Mouse (Mus musculus) thymus, postnatal 14 days (tissue): ENCODE results near the gene Tas1r2.

Experiments
- DNase-seq: peaks from one replicate; pipeline ENCODE4 v3.0.0; 2021

Tas1r2 gene

DNA sequence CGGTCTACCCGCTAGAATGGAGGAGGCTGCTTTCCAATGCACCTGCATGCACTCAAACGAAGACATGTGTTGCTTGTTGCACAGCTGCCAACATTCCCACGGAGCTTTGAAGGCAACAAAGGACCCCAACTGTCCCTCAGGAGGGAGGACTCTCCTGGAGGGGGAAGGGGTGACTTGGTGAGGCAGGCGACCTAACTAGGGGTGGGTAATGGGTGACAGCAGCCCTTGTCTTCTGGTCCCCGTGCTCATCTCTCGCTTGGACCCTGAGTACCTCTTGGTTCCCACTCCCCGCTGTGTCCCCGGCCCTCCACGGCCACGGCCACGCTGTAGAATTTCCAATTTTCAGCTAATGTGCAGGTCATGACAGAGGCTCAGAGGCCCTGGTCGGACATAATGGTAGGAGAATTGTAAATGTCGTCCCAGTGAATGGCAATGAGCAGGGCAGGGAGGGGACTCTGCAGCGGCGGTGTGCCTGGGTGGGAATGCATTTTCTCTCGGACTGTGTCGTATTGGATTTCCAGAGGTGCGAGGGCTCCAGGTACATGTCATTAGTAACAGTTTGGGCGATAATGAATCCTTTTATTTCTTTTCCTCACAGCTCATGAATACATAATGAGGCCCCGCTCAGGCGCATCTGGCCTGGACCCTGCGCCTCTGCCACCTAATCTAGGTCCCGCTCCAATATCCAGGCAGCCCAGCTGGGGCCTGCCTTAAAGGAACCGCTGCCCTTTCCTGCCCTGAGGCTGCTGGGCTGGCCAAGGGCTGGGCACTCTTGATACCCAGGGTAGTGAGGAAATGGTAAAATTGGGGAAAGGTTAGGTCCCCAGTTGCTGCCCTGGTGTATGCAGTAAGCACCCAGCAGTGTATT is 57.4 kb downstream of the Tas1r2 start:
- no peak for DNase-seq

- no peak for DNase-seq
Observed at GRCm38 (mm10) chr4:139715241-139715932, 62.0 kb downstream of the Tas1r2 start.

DNA sequence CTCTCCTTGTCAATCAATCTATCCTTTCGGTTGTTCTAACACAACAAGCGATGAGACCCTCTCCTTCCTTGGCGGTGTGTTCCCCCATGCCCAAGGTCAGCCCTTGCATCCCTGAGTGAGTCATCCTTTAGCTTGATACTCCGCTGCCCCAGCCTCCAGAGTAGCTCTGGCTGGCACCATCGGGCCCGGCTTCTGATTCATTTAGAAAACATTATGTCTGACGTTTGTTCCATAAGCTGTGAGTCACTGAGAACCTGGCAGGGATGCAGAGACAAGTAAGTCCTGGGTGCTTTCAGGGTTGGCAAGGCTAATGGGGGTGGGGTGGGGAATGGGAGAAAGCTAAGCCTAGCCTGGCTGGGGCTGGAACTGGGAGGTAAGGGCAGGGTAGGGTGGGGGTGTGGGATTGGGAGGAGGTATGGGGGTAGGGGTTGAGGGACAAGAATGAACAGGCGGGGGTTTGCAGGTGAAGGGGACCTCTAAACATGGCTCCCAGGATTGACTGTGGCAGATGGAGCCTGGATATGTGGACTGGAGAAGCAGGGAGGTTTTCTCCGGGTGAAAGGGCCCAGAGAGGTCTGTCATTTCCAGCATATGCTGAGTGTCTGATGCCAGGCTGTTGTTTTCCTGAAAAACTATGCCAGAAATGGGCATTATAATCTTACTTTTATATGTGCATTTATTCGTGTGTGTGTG is 63.3 kb downstream of the Tas1r2 start:
- no peak for DNase-seq

GRCm38 (mm10) chr4:139718978-139719377 is 65.6 kb downstream of the Tas1r2 start:
- no peak for DNase-seq
